Mouse (Mus musculus) spleen, postnatal 10 days (tissue): Measurements from ENCODE around the gene Gm26602.

Experiments
- DNase-seq, 2 experiments: peaks; one replicate each; pipeline ENCODE4 v3.0.0; 2021 to 2022; ENCODE audit warnings: low spot score in 2 of 2

The Gm26602 gene

GRCm38 (mm10) chr10:79917532-79918100, 7.0 kb downstream of the Gm26602 start:
- no peak for DNase-seq

DNA sequence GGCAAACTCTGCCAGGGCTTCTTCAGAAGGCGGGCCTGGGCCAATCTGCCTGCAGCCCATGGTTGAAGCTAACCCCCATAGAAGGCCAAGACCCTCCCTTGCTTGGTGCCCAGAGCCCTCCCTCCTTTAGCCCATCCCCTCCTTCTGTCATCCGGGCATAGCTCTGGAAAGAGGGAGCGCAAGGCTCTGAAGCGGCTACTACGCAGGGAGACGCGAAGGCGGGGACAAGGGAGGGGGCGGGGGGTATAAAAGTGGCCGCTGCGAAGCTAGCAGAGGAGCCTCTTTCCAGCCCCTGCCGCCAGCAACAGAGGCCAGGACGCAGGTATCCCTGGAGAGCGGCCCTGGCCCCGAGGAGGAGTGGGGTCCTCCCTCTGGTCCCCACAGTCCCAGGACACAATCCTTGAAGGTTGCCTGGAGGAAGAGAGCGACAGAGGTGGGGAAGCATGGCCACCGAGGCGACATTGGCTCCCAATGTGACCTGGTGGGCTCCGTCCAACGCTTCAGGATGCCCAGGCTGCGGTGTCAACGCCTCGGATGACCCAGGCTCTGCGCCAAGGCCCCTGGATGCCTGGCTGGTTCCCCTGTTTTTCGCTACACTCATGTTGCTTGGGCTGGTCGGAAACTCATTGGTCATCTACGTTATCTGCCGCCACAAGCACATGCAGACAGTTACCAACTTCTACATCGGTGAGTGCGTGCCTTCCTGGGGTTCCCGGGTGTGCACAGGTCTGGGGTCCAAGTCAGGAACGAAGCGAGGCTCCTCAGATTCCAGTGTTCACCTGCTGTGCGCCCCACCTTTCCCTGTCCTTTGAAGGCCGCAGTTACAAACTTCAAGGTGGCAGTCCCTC, 7.8 kb downstream of the Gm26602 start:
- DNase-seq, result no peak

- peak in 1 of 2 experiments; percentile 46 for DNase-seq
These were observed 8.7 kb downstream of the Gm26602 start for GRCm38 (mm10) chr10:79919251-79919849.

DNA sequence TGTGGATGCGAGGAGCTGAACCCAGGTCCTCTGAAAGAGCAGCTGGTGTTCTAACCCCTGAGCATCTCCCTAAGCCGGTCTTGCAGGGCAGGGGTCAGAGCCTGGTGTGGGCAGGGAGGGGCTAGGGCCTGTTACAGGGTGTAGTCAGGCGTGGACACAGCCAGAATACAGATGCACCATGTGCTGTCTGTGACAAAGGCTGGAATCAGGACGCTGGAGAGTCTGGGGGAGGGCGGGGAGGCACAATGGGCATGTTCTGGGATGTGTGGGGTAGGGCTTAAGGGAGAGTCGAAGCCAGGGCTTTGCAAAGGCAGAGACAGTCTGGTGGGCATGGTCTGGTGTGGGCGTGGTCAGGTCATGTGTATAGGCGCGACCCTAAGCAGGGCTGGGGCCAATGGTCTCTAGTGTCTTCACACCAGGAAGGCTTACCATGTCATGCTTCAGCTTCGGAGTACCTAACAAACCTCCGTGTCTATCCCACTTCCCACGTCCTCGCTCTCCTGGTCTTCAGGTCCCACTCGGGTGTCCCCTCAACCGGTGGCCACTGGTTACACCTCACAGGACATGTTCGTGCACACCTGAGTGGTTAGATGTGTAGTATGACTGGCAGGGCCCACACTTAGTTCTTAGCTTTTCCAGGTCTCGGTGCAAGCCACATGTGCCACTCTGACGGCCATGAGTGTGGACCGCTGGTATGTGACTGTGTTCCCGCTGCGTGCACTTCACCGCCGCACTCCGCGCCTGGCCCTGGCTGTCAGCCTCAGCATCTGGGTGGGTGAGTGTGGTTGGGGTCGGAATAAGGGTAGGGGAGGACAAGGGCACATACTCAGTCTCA, 9.6 kb downstream of the Gm26602 start:
- no peak for DNase-seq

- DNase-seq, result no peak
These were observed 10.4 kb downstream of the Gm26602 start, which contains the start of gene R3hdm4 for GRCm38 (mm10) chr10:79920958-79921535. TSS of gene R3hdm4 (minus strand) at chr10:79921208.

- no peak for DNase-seq
These were observed 10.9 kb downstream of the Gm26602 start for GRCm38 (mm10) chr10:79921572-79921971.

DNA sequence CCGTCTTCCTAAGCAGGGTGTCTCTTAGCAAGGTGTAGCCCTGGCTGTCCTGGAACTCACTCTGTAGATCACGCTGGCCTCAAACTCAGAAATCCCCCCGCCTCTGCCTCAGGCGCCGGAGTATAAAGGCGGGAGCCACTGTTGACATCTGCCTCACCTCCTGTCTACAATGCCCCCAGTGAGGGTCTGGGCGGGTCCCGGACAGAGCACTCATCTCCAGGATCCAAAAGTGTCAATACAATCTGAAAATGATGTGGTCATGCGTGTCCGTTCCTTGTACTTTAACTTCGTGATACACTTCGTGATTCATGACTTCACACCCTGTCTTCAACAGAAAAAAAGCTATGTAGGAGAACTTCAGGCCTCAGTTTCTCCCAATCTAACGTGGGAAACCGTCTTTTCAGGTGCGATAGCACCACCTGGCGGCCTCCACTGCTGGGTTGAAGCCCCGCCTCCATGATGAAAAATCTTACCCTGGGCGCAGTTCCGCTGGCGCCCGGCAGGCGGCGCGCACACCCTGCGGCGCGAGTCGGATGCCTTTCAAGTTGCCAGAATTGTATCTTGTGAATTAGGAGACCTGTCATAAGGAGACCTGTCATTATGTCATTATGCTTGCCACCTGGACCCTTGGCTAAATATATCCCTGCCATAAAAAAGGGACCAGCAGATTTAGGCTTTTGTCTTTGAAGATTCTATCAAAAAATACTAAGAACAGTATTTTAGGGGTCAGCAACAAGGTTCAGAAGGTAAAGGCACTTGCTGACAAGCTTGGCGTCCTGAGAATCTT, 14.5 kb downstream of the Gm26602 start:
- DNase-seq, result peak; percentile 95 to 97

- peak; percentile 51 to 64 for DNase-seq
These were observed 15.3 kb downstream of the Gm26602 start for GRCm38 (mm10) chr10:79925785-79926490.

DNA sequence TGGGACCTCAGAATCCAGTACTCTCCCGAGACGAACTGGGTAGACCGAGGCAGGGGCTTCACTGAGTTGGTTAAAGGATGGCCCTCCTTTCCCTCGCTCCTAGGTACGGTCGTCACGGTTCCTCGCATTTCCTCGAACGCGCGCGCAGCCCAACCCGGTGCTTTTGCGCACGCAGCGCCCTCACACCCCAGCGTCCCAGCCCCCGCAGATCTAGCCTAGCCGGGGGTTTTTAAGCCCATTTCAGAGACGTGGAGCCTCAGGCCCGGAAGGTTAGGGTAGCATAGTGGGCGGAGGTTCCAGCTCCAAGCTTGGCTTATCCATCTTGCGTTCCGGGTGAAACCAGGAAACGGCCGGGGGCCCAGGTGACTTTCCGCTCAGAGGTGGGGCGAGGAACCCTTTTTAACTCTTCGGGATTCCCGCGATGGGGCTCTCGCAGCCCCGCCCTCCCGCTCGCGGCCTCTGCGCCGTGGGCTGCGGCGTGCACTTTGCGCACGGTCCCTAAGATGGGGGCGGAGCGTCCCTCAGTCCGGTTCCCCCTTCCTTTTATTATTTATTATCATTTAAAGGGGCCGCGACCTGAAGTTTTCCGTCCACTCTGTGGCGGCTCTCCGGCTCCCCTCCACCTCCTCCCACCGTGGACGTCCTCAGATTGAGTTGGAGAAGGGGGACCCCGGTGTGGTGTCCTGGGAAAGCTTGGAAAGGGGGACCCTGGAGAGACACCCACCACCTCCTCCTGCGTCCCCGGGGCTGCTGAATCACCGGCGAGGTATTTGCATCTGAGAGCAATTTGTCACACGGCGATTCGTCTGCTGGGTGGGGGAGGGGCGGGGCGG, 16.1 kb downstream of the Gm26602 start, which contains the start of gene Arid3a:
TSS of gene Arid3a (plus strand) at position 553 of the 833 bp plus-strand sequence.
- DNase-seq, result peak; percentile 87 to 90

- peak; percentile 71 to 73 for DNase-seq
These were observed 16.8 kb downstream of the Gm26602 start for GRCm38 (mm10) chr10:79927324-79928029.

GRCm38 (mm10) chr10:79928030-79928694, 17.5 kb downstream of the Gm26602 start:
- DNase-seq, result peak in 1 of 2 experiments; percentile 57

- no peak for DNase-seq
These were observed 18.4 kb downstream of the Gm26602 start for GRCm38 (mm10) chr10:79928907-79929701.

- no peak for DNase-seq
These were observed 19.5 kb downstream of the Gm26602 start for GRCm38 (mm10) chr10:79929967-79930825.

GRCm38 (mm10) chr10:79930826-79931186, 20.1 kb downstream of the Gm26602 start:
- no peak for DNase-seq

DNA sequence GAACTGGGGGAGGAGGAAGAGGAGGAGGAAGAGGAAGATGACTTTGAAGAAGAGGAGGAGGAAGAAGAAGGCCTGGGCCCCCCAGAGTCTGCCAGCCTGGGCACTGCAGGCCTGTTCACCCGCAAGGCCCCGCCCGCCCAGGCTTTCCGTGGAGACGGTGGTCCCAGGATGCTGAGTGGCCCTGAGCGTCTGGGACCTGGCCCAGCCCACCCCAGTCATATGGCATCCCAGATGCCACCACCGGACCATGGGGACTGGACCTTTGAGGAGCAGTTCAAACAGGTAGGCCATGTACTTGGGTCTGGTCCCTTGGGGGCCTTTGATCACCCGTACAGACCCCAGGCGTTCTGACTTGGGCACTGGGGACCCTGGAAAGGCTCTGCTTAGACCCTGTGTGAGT, 21.1 kb downstream of the Gm26602 start:
- no peak for DNase-seq

DNA sequence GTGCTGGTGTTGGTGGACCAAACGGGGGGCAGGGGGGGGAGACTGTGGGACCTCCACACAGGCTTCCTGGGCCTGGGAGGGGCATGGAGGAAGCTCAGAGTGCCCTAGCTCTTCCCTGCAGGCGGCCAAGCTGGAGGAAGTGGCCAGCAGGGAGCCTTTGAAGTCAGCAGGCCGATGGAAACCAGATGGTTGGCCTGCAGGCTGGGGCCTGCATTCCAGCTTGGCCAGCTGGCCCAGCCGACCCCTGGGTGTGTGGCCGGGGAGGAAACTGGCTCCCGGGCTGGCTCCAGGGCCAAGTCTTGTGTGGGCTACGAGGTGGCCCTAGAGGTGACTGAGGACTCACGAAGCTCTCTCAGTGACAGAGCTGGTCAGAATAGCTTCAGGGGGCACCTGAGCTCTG, 22.1 kb downstream of the Gm26602 start:
- no peak for DNase-seq
